Comparison of ENCODE assay signal across 9 mouse cellular contexts in the genomic region with DNA sequence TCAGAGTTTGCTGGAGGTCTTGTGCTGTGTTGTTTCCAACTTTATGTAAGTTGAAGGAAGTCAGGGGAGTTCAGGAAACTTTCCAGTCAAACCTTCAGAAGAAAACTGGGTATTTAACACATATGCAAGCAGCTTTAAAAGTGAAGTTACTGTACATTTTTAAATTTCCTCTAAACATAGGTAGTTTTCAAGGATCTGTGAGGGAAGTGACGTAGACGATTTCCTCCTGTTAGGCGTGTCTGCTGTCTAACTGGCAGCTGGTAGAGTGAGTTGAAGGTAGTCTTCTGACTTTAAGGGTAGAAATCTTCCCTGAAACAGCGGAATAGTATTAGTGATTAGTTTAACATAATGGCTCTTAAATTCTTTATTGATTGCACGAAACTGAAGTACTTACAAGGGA. TPM values are rescaled to one million over a fixed set of nuclear protein-coding genes. Genes with fewer than 3 reads are reported as not detected.
DNase-seq lines count a peak whose midpoint lies in the region; ATAC-seq lines count a peak whose summit lies in the region.
"Had no signal": no experiment of that assay in that cellular context is flagged by ENCODE, and none has a peak within 500 bp of the region (broad histone marks: within the 10 kb centered on the region; RNA-seq: fewer than 3 reads in every experiment).

No protein-coding gene starts in this region.

- no peak overlapping the region for H3K27ac ChIP-seq in intestine, embryonic 14.5 days (ENCODE audit: low read depth)
- H3K27ac ChIP-seq in intestine, embryonic 15.5 days, result no peak overlapping the region
- no peak overlapping the region for H3K27ac ChIP-seq in embryonic facial prominence, embryonic 12.5 days
- no peak overlapping the region for H3K27ac ChIP-seq in hindbrain, embryonic 13.5 days
- no peak overlapping the region for H3K27ac ChIP-seq in midbrain, embryonic 15.5 days

- no peak for DNase-seq in intestine, embryonic 14.5 days (ENCODE audit: low spot score)
- DNase-seq in right cerebral cortex, postnatal 25 days, result no peak
- no peak for DNase-seq in right cerebral cortex, postnatal 36 days (ENCODE audit: low spot score in 2 of 2)
- DNase-seq: gastrocnemius, postnatal 36 days had no signal

- WGBS in intestine, embryonic 14.5 days, result 76% methylated on average over 5 of the region's 5 CpGs
- WGBS in intestine, embryonic 15.5 days, result 78% methylated on average over 5 of the region's 5 CpGs
- WGBS in embryonic facial prominence, embryonic 12.5 days, result 81% methylated on average over 5 of the region's 5 CpGs
- 81% methylated on average over 5 of the region's 5 CpGs for WGBS in hindbrain, embryonic 13.5 days
- WGBS in midbrain, embryonic 15.5 days, result 82% methylated on average over 5 of the region's 5 CpGs

- no peaks in the 10 kb centered on the region for H3K27me3 ChIP-seq in intestine, embryonic 14.5 days (replicated peaks; ENCODE audit: control insufficient read depth, insufficient read depth, low read length)
- no peaks in the 10 kb centered on the region for H3K27me3 ChIP-seq in intestine, embryonic 15.5 days (replicated peaks)
- no peaks in the 10 kb centered on the region for H3K27me3 ChIP-seq in embryonic facial prominence, embryonic 12.5 days
- H3K27me3 ChIP-seq in hindbrain, embryonic 13.5 days, result no peaks in the 10 kb centered on the region
- H3K27me3 ChIP-seq in midbrain, embryonic 15.5 days (replicated peaks), result no peaks in the 10 kb centered on the region

- ATAC-seq in intestine, embryonic 14.5 days (replicated peaks; ENCODE audit: low FRiP score, low TSS enrichment, low read depth), result no peak
- ATAC-seq in intestine, embryonic 15.5 days, result no peak
- no peak for ATAC-seq in embryonic facial prominence, embryonic 12.5 days (ENCODE audit: insufficient number of reproducible peaks, insufficient read depth, low FRiP score, low TSS enrichment)
- ATAC-seq in hindbrain, embryonic 13.5 days (ENCODE audit: low FRiP score), result no peak
- ATAC-seq in midbrain, embryonic 15.5 days (replicated peaks), result no peak
- ATAC-seq in cerebellum, adult (ENCODE audit: insufficient number of reproducible peaks, low FRiP score, low TSS enrichment), result no peak

- H3K4me3 ChIP-seq in intestine, embryonic 14.5 days (ENCODE audit: low read depth, low read length), result no peak overlapping the region
- H3K4me3 ChIP-seq in intestine, embryonic 15.5 days (replicated peaks), result no peak overlapping the region
- H3K4me3 ChIP-seq in embryonic facial prominence, embryonic 12.5 days, result no peak overlapping the region
- peak overlapping the region; percentile 20 for H3K4me3 ChIP-seq in hindbrain, embryonic 13.5 days
- H3K4me3 ChIP-seq in midbrain, embryonic 15.5 days, result no peak overlapping the region

- H3K4me1 ChIP-seq in intestine, embryonic 14.5 days (replicated peaks; ENCODE audit: control insufficient read depth, insufficient read depth, low read length), result peaks cover 27% of the 10 kb centered on the region; the same call in 1 of the 2 replicates
- peaks cover 12% of the 10 kb centered on the region for H3K4me1 ChIP-seq in intestine, embryonic 15.5 days (replicated peaks)
- H3K4me1 ChIP-seq in embryonic facial prominence, embryonic 12.5 days, result peaks cover 29% of the 10 kb centered on the region; the same call in 1 of the 2 replicates
- peaks cover 62% of the 10 kb centered on the region for H3K4me1 ChIP-seq in hindbrain, embryonic 13.5 days (replicated peaks)
- H3K4me1 ChIP-seq in midbrain, embryonic 15.5 days, result peaks cover 46% of the 10 kb centered on the region

- H3K4me2 ChIP-seq in intestine, embryonic 14.5 days (ENCODE audit: low read length), result peak overlapping the region; percentile 27
- no peak overlapping the region for H3K4me2 ChIP-seq in intestine, embryonic 15.5 days (replicated peaks)
- H3K4me2 ChIP-seq in embryonic facial prominence, embryonic 12.5 days (replicated peaks), result peak overlapping the region; percentile 40
- H3K4me2 ChIP-seq in hindbrain, embryonic 13.5 days, result peak overlapping the region; percentile 46
- peak overlapping the region; percentile 26; the same call in 1 of the 2 replicates for H3K4me2 ChIP-seq in midbrain, embryonic 15.5 days

- no peaks in the 10 kb centered on the region for H3K9me3 ChIP-seq in intestine, embryonic 14.5 days (ENCODE audit: control insufficient read depth, low read length)
- no peaks in the 10 kb centered on the region for H3K9me3 ChIP-seq in intestine, embryonic 15.5 days
- no peaks in the 10 kb centered on the region for H3K9me3 ChIP-seq in embryonic facial prominence, embryonic 12.5 days
- no peaks in the 10 kb centered on the region for H3K9me3 ChIP-seq in hindbrain, embryonic 13.5 days
- no peaks in the 10 kb centered on the region for H3K9me3 ChIP-seq in midbrain, embryonic 15.5 days

- peaks cover 11% of the 10 kb centered on the region for H3K36me3 ChIP-seq in intestine, embryonic 14.5 days (ENCODE audit: control insufficient read depth, insufficient read depth, low read length)
- H3K36me3 ChIP-seq in intestine, embryonic 15.5 days, result no peaks in the 10 kb centered on the region
- 0 out of 2 replicates have a peak, but pooled peaks cover 4% of the 10 kb centered on the region for H3K36me3 ChIP-seq in embryonic facial prominence, embryonic 12.5 days
- 0 out of 2 replicates have a peak, but pooled peaks cover 4% of the 10 kb centered on the region for H3K36me3 ChIP-seq in hindbrain, embryonic 13.5 days
- H3K36me3 ChIP-seq in midbrain, embryonic 15.5 days (replicated peaks), result no peaks in the 10 kb centered on the region

- H3K9ac ChIP-seq in intestine, embryonic 14.5 days (ENCODE audit: low read length), result no peak overlapping the region
- H3K9ac ChIP-seq in intestine, embryonic 15.5 days, result no peak overlapping the region
- no peak overlapping the region for H3K9ac ChIP-seq in embryonic facial prominence, embryonic 12.5 days
- H3K9ac ChIP-seq in hindbrain, embryonic 13.5 days, result no peak overlapping the region
- no peak overlapping the region for H3K9ac ChIP-seq in midbrain, embryonic 15.5 days

RNA-seq across cellular contexts. Expression of gene Skil, which starts 5.2 kb away (rescaled TPM):
- 23.6 and 25.0 TPM in 2 replicates for polyA plus RNA-seq in intestine, embryonic 14.5 days (2014; fragmentation: Nextera tagmentation; extraction: Ambion mirVana)
- 17.5 and 21.3 TPM in 2 replicates for polyA plus RNA-seq in intestine, embryonic 15.5 days (2015; fragmentation: Nextera tagmentation; extraction: Ambion mirVana)
- 33.5 and 34.9 TPM in 2 replicates for polyA plus RNA-seq in embryonic facial prominence, embryonic 12.5 days (2016; fragmentation: Nextera tagmentation; extraction: Ambion mirVana)
- 33.5 and 34.4 TPM in 2 replicates for polyA plus RNA-seq in hindbrain, embryonic 13.5 days (2015; fragmentation: Nextera tagmentation; extraction: Ambion mirVana)
- 25.9 and 29.5 TPM in 2 replicates for polyA plus RNA-seq in midbrain, embryonic 15.5 days (2015; fragmentation: Nextera tagmentation; extraction: Ambion mirVana)

RNA-seq across cellular contexts. Expression of gene Cldn11, which starts 49.7 kb away (rescaled TPM):
- polyA plus RNA-seq in intestine, embryonic 14.5 days (2014; fragmentation: Nextera tagmentation; extraction: Ambion mirVana), result 6.1 and 10.0 TPM in 2 replicates
- polyA plus RNA-seq in intestine, embryonic 15.5 days (2015; fragmentation: Nextera tagmentation; extraction: Ambion mirVana), result 4.9 and 7.3 TPM in 2 replicates
- polyA plus RNA-seq in embryonic facial prominence, embryonic 12.5 days (2016; fragmentation: Nextera tagmentation; extraction: Ambion mirVana), result 32.1 and 38.7 TPM in 2 replicates
- polyA plus RNA-seq in hindbrain, embryonic 13.5 days (2015; fragmentation: Nextera tagmentation; extraction: Ambion mirVana), result 52.1 and 53.9 TPM in 2 replicates
- polyA plus RNA-seq in midbrain, embryonic 15.5 days (2015; fragmentation: Nextera tagmentation; extraction: Ambion mirVana), result 57.8 and 75.1 TPM in 2 replicates
